Mouse (Mus musculus): ENCODE results near the gene Fgf16.
A peak's percentile ranks its signal among the peaks of the same experiment; 100 is the strongest.

The Fgf16 gene

GRCm38 (mm10) chrX:105764162-105765004 lies at the start of gene Fgf16:
TSS of gene Fgf16 (plus strand) at chrX:105764279.
- no peak for DNase-seq (ENCODE audit: low spot score in 2 of 2)

DNA sequence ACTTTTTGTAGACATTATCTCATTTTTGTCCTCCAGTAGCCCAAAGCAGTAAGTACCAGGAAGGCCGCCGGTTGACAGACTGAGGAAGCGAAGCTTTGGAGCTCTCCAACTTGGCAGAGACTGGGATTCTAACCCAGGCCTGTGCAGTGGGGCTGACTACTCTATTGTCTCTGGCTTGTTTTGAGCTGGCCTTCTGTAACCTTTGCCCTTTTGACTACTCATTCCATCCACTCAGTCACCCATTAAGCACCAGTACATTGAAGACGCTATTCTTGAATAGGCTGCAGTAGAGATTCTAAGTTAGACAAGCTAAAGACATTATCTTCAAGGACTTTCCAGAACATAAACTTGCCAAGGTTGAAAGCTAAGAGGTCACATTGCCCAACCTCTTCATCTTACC lies 49.3 kb upstream of the Fgf16 start:
- DNase-seq (ENCODE audit: low spot score in 2 of 2): no peak

GRCm38 (mm10) chrX:105715789-105716321 lies 48.2 kb upstream of the Fgf16 start:
- no peak for DNase-seq (ENCODE audit: low spot score in 2 of 2)

DNA sequence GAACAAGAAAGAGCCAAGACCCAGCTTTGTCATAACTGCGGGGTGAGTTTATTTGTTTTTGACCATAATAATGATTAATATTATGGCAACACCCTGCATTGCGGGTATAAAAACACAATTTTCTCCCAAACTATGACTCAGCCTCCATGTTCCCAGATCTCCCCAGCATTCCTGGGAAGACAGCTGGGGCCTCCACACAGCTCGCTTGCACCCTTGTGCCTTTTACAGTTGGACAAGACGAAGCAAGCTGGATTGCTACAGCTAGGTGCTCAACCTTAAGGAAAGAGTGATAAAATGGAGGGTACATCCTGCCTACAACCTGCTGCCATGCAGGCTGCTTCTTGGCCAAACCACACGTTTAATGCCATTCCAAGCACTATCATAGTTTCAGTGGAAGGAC lies 45.7 kb upstream of the Fgf16 start:
- DNase-seq (ENCODE audit: low spot score in 2 of 2): no peak

DNA sequence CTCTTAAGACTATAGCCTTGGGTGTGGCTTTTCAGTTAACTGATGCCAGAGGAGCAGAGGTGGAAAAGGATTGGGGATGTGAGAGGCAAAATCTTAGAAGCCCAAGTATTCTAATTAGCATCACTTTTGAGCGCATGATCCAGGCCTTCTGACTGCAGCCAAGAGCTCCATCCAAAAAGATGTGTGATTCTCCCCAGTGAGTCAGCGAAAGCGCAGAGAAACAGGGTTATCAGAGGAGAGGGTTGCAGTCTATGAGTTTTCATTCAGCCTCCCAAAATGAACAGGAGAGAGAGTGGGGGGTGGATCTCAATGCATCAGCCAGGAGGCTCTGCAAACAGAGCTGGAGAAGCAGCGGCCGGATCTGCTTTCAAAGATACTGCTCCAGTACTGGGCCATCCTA lies 45.1 kb upstream of the Fgf16 start:
- no peak for DNase-seq (ENCODE audit: low spot score in 2 of 2)

- DNase-seq (ENCODE audit: low spot score in 2 of 2): no peak
Measured at GRCm38 (mm10) chrX:105724174-105724573, 39.9 kb upstream of the Fgf16 start.

DNA sequence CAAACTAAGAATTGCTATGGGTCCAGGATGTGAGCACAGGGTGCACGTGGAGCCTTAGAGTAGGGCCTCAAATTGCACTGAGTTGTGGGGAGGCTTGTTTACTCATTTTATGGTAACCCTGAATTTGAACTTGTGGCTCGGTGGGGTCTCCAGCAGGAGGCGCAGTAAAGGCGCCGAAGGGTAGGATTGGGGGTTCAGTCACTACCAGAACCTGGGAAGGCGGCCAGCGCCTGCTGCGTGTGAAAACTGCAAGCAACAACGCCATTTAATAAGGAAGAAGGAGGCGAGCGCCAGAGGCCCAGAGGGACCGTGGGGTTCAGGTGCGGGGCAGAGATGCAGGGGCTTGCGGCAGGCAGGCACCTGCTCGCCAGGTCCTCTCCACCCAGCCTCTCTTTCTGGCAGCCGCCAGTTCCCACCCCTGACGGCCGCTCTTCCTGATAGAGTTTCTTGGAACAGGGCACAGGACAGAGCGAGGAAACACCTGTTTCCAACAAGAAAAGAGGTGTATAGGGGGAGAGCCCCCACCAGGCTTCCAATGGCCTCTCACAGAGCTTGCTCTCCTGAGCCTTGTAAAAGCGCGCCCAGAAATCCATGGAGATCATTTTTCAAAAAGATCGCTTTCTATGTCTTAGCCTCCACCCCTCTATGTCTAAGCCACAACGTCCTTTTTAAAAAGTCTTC lies 1.1 kb upstream of the Fgf16 start:
- peak in 1 of 2 experiments; percentile 11 for DNase-seq (ENCODE audit: low spot score in 2 of 2)

DNA sequence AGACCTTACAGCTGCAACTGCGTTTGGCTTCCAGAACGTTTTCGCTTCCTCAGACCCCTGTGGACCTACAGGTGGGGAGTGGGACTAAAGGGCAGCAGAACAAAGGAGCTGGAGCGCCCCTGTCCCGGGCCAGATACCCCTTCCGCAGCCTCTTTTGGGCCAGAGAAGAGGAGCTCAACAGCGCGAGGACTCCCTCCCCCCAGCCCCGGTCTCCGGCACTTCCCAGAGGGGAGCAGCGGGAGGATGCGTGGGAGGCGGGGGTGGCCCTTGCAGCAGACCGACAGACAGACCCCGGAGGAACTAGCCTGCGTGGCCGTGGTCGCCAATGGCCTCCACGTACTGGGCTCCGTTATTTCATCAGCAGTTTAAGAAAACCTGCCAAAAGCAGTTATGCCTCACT lies 467 bp upstream of the Fgf16 start:
- peak in 1 of 2 experiments; percentile 4 for DNase-seq (ENCODE audit: low spot score in 2 of 2)

GRCm38 (mm10) chrX:105765005-105765706 lies 1.1 kb downstream of the Fgf16 start:
- no peak for DNase-seq (ENCODE audit: low spot score in 2 of 2)

GRCm38 (mm10) chrX:105766013-105766412 lies 1.9 kb downstream of the Fgf16 start:
- no peak for DNase-seq (ENCODE audit: low spot score in 2 of 2)

DNA sequence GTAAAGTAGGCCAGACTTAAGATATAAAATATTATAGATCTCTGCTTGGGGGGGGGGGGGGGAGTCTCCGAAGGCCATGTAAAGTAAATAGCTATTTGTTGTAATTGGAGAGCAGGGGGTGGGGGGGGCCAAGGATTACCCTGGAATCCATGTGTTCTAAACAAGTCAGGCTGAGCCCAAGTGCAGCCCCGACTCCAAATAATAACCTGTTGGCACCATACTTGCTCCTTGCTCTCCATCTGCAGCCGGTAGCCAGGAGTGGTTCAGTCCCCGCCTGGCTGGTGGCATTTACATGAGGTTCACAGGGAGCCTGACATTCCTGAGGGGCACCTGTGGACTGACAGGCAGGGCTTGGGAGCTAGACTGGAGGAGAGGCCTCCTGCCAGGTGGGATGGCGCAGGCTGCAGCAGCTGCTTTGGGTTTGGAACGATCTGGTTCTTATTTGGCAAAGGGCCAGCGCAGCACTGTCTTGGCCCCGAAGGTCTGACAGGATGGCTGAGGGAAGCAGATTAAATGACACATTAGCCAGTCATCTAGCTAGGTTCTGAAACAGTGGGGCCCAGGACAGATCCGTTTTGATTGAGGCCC lies 3.2 kb downstream of the Fgf16 start:
- DNase-seq (ENCODE audit: low spot score in 2 of 2): no peak

GRCm38 (mm10) chrX:105767932-105768331 lies 3.9 kb downstream of the Fgf16 start:
- DNase-seq (ENCODE audit: low spot score in 2 of 2): no peak

DNA sequence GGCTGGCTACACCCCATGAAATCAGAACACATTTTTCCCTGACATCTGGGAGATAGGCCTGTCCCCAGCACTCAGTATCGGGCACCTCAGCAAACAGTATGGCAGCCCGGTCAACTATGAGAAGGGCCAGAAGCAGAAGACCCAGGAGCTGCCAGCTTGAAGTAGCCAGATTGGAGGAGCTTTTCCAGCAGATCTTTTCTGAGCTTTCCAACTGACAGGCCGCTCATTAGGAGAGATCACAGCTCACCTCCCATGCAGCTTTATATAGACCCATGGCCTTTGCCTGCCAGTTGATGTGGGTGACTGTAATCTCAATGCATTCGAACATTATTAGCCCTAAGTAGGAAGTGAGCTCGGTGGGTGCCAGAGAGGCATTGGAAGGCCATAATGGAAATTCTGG lies 9.2 kb downstream of the Fgf16 start:
- no peak for DNase-seq (ENCODE audit: low spot score in 2 of 2)

- DNase-seq (ENCODE audit: low spot score in 2 of 2): no peak
Measured at GRCm38 (mm10) chrX:105794806-105795403, 30.8 kb downstream of the Fgf16 start.

- DNase-seq (ENCODE audit: low spot score in 2 of 2): no peak
Measured at GRCm38 (mm10) chrX:105824462-105824861, 60.4 kb downstream of the Fgf16 start.

Data from urinary bladder, postnatal 36 days (tissue).